Comparison of ENCODE assay signal across 8 mouse cellular contexts in genomic region chr5:114175596-114176171, GRCm38 (mm10). TPM values are rescaled to one million over a fixed set of nuclear protein-coding genes. Genes with fewer than 3 reads are reported as not detected.
DNase-seq lines count a peak whose midpoint lies in the region; ATAC-seq and TF ChIP-seq lines count a peak whose summit lies in the region.

No protein-coding gene starts in this region.

- no peak for TF ChIP-seq CTCF in ES-Bruce4 (IDR thresholded peaks at IDR 0.05; ENCODE audit: low read depth, low read length)
- peak; percentile 18; the same call in 1 of the 2 replicates for TF ChIP-seq CTCF in liver, embryonic 14.5 days (IDR thresholded peaks at IDR 0.05; ENCODE audit: low read depth)
- TF ChIP-seq CTCF in stomach, postnatal 0 days (IDR thresholded peaks at IDR 0.05; ENCODE audit: low read depth), result 0 out of 2 replicates have a peak, but pooled peaks have one; percentile 6

- H3K27me3 ChIP-seq in ES-Bruce4 (ENCODE audit: control insufficient read depth, insufficient read depth, low read length, poor library complexity, severe bottlenecking), result no peaks in the 10 kb centered on the region
- peaks cover 24% of the 10 kb centered on the region for H3K27me3 ChIP-seq in forebrain, embryonic 10.5 days (ENCODE audit: poor library complexity, severe bottlenecking)
- no peaks in the 10 kb centered on the region for H3K27me3 ChIP-seq in heart, embryonic 15.5 days
- H3K27me3 ChIP-seq in liver, embryonic 14.5 days (ENCODE audit: control insufficient read depth, insufficient read depth, low read length), result no peaks in the 10 kb centered on the region
- H3K27me3 ChIP-seq in neural tube, embryonic 11.5 days (ENCODE audit: control insufficient read depth, insufficient read depth, low read length), result no peaks in the 10 kb centered on the region
- H3K27me3 ChIP-seq in stomach, postnatal 0 days (ENCODE audit: control insufficient read depth, insufficient read depth, low read length), result no peaks in the 10 kb centered on the region

- peak overlapping the region; percentile 89 for H3K4me2 ChIP-seq in heart, embryonic 15.5 days
- peak overlapping the region; percentile 65 for H3K4me2 ChIP-seq in liver, embryonic 14.5 days (ENCODE audit: low read depth)
- H3K4me2 ChIP-seq in neural tube, embryonic 11.5 days (ENCODE audit: low read depth), result peak overlapping the region; percentile 78
- peak overlapping the region; percentile 82 for H3K4me2 ChIP-seq in stomach, postnatal 0 days (replicated peaks; ENCODE audit: low read depth)

- peak overlapping the region; percentile 75 for H3K4me3 ChIP-seq in ES-Bruce4 (ENCODE audit: low read depth, low read length)
- peak overlapping the region; percentile 66 for H3K4me3 ChIP-seq in forebrain, embryonic 10.5 days
- peak overlapping the region; percentile 64 for H3K4me3 ChIP-seq in heart, embryonic 15.5 days
- H3K4me3 ChIP-seq in liver, embryonic 14.5 days (ENCODE audit: insufficient read depth in 1 of 2, low read depth in 2 of 2, low read length in 2 of 2), result peak overlapping the region; percentile 45 to 51
- H3K4me3 ChIP-seq in neural tube, embryonic 11.5 days (ENCODE audit: low read depth, low read length), result peak overlapping the region; percentile 40
- peak overlapping the region; percentile 53 for H3K4me3 ChIP-seq in stomach, postnatal 0 days (ENCODE audit: low read depth, low read length)

- peak overlapping the region; percentile 45 for H3K9ac ChIP-seq in ES-Bruce4 (ENCODE audit: low read depth, poor library complexity, severe bottlenecking)
- H3K9ac ChIP-seq in heart, embryonic 15.5 days, result peak overlapping the region; percentile 66
- H3K9ac ChIP-seq in liver, embryonic 14.5 days (replicated peaks), result no peak overlapping the region
- H3K9ac ChIP-seq in neural tube, embryonic 11.5 days (ENCODE audit: low read length), result peak overlapping the region; percentile 32; the same call in 1 of the 2 replicates
- peak overlapping the region; percentile 67 for H3K9ac ChIP-seq in stomach, postnatal 0 days (ENCODE audit: low read length)

- TF ChIP-seq EP300 in ES-Bruce4 (IDR thresholded peaks at IDR 0.05; ENCODE audit: insufficient read depth, low read depth, low read length), result peak; percentile 25; the same call in 1 of the 2 replicates
- no peak for TF ChIP-seq EP300 in liver, embryonic 14.5 days (IDR thresholded peaks at IDR 0.05; ENCODE audit: low read depth)
- TF ChIP-seq EP300 in stomach, postnatal 0 days (optimal IDR thresholded peaks at IDR 0.05), result no peak

- peaks cover 8% of the 10 kb centered on the region for H3K4me1 ChIP-seq in ES-Bruce4 (ENCODE audit: control insufficient read depth, insufficient read depth, low read length)
- H3K4me1 ChIP-seq in forebrain, embryonic 10.5 days, result peaks cover 23% of the 10 kb centered on the region
- peaks cover 35% of the 10 kb centered on the region for H3K4me1 ChIP-seq in heart, embryonic 15.5 days (replicated peaks)
- H3K4me1 ChIP-seq in liver, embryonic 14.5 days (replicated peaks; ENCODE audit: control insufficient read depth in 2 of 2, insufficient read depth in 2 of 2, low read length in 1 of 2), result peaks cover 3% of the 10 kb centered on the region in 2 experiments; a peak in 2 of 4 replicates
- 0 out of 2 replicates have a peak, but pooled peaks cover 9% of the 10 kb centered on the region for H3K4me1 ChIP-seq in neural tube, embryonic 11.5 days (ENCODE audit: control insufficient read depth, insufficient read depth, low read length)
- H3K4me1 ChIP-seq in stomach, postnatal 0 days (replicated peaks; ENCODE audit: control insufficient read depth, insufficient read depth), result no peaks in the 10 kb centered on the region; the same call in 1 of the 2 replicates

- no peaks in the 10 kb centered on the region for H3K36me3 ChIP-seq in ES-Bruce4 (ENCODE audit: control insufficient read depth, insufficient read depth, low read length, poor library complexity, severe bottlenecking)
- no peaks in the 10 kb centered on the region for H3K36me3 ChIP-seq in forebrain, embryonic 10.5 days (replicated peaks)
- no peaks in the 10 kb centered on the region for H3K36me3 ChIP-seq in heart, embryonic 15.5 days
- no peaks in the 10 kb centered on the region for H3K36me3 ChIP-seq in liver, embryonic 14.5 days (replicated peaks; ENCODE audit: control insufficient read depth, insufficient read depth, low read depth)
- no peaks in the 10 kb centered on the region for H3K36me3 ChIP-seq in neural tube, embryonic 11.5 days (ENCODE audit: control insufficient read depth, insufficient read depth, low read length)
- no peaks in the 10 kb centered on the region for H3K36me3 ChIP-seq in stomach, postnatal 0 days (ENCODE audit: control insufficient read depth, insufficient read depth, low read length)

- TF ChIP-seq POLR2A in ES-Bruce4 (IDR thresholded peaks at IDR 0.05; ENCODE audit: insufficient read depth, low read length), result peak; percentile 49

- no peaks in the 10 kb centered on the region for H3K9me3 ChIP-seq in ES-Bruce4 (replicated peaks; ENCODE audit: control insufficient read depth, insufficient read depth, low read length, poor library complexity, severe bottlenecking)
- no peaks in the 10 kb centered on the region for H3K9me3 ChIP-seq in forebrain, embryonic 10.5 days
- H3K9me3 ChIP-seq in heart, embryonic 15.5 days (replicated peaks), result no peaks in the 10 kb centered on the region
- no peaks in the 10 kb centered on the region for H3K9me3 ChIP-seq in liver, embryonic 14.5 days (ENCODE audit: control insufficient read depth, low read length)
- H3K9me3 ChIP-seq in neural tube, embryonic 11.5 days (ENCODE audit: control insufficient read depth, low read length), result no peaks in the 10 kb centered on the region
- H3K9me3 ChIP-seq in stomach, postnatal 0 days (ENCODE audit: control insufficient read depth, low read length), result no peaks in the 10 kb centered on the region

- DNase-seq in c-Kit-positive CD71-positive TER-119-negative erythroid progenitor cells, embryonic 14.5 days (ENCODE audit: low read depth), result peak; percentile 89
- peak; percentile 97 for DNase-seq in forebrain, embryonic 10.5 days (ENCODE audit: extremely low spot score, low spot score)
- peak; percentile 98 for DNase-seq in kidney, postnatal 14 days
- peak; percentile 84 to 90 (median 86) for DNase-seq in liver, embryonic 14.5 days (ENCODE audit: low read depth in 3 of 3, low spot score in 3 of 3)
- peak; percentile 91 for DNase-seq in neural tube, embryonic 11.5 days (ENCODE audit: low spot score)
- peak; percentile 99 for DNase-seq in stomach, postnatal 0 days (ENCODE audit: low spot score)

- 0% methylated on average over 26 of the region's 26 CpGs for WGBS in forebrain, embryonic 10.5 days
- WGBS in heart, embryonic 15.5 days, result under 1% methylated on average over 26 of the region's 26 CpGs
- WGBS in liver, embryonic 14.5 days (ENCODE audit: insufficient replicate concordance), result under 1% methylated on average over 26 of the region's 26 CpGs
- WGBS in neural tube, embryonic 11.5 days, result under 1% methylated on average over 22 of the region's 26 CpGs
- 0% methylated on average over 26 of the region's 26 CpGs for WGBS in stomach, postnatal 0 days

- peak overlapping the region; percentile 71; the same call in 1 of the 2 replicates for H3K27ac ChIP-seq in ES-Bruce4 (ENCODE audit: insufficient read depth, low read length)
- H3K27ac ChIP-seq in forebrain, embryonic 10.5 days, result peak overlapping the region; percentile 70
- H3K27ac ChIP-seq in heart, embryonic 15.5 days, result peak overlapping the region; percentile 87
- no peak overlapping the region for H3K27ac ChIP-seq in liver, embryonic 14.5 days
- no peak overlapping the region for H3K27ac ChIP-seq in neural tube, embryonic 11.5 days (ENCODE audit: low read depth, low read length)
- H3K27ac ChIP-seq in stomach, postnatal 0 days (replicated peaks), result peak overlapping the region; percentile 81

- ATAC-seq in heart, embryonic 15.5 days (replicated peaks; ENCODE audit: insufficient number of reproducible peaks, insufficient read depth, low FRiP score, low read depth), result peak; percentile 98
- ATAC-seq in liver, embryonic 14.5 days (ENCODE audit: insufficient read depth), result peak; percentile 95
- peak; percentile 82 for ATAC-seq in neural tube, embryonic 11.5 days (ENCODE audit: insufficient read depth, low FRiP score, low TSS enrichment)
- peak; percentile 98 for ATAC-seq in stomach, postnatal 0 days (ENCODE audit: low FRiP score, low TSS enrichment)

RNA-seq across cellular contexts. Expression of gene Acacb, which starts 29.3 kb away (rescaled TPM):
- polyA plus RNA-seq in ES-Bruce4 (2011; ENCODE audit: insufficient read depth, insufficient read length, low read depth, missing spikeins), result 8.0 and 9.3 TPM in 2 replicates
- polyA plus RNA-seq in forebrain, embryonic 10.5 days (2016; fragmentation: Nextera tagmentation; extraction: Ambion mirVana), result 2.5 TPM in 2 replicates
- polyA plus RNA-seq in heart, embryonic 15.5 days (2015; fragmentation: Nextera tagmentation; extraction: Ambion mirVana), result 11.3 and 12.2 TPM in 2 replicates
- polyA plus RNA-seq in liver, embryonic 14.5 days (2012; rRNA removed), result 0.22 and 0.29 TPM in 2 replicates
- polyA plus RNA-seq in liver, embryonic 14.5 days (2014; fragmentation: Nextera tagmentation; extraction: Ambion mirVana), result 0.20 and 0.44 TPM in 2 replicates
- polyA plus RNA-seq in neural tube, embryonic 11.5 days (2014; fragmentation: Nextera tagmentation; extraction: Ambion mirVana), result 0.82 and 1.8 TPM in 2 replicates
- polyA plus RNA-seq in stomach, postnatal 0 days (2015; fragmentation: Nextera tagmentation; extraction: Ambion mirVana), result 1.3 and 1.4 TPM in 2 replicates

RNA-seq across cellular contexts. Expression of gene Ung, which starts 45.5 kb away (rescaled TPM):
- 85.6 and 89.8 TPM in 2 replicates for polyA plus RNA-seq in ES-Bruce4 (2011; ENCODE audit: insufficient read depth, insufficient read length, low read depth, missing spikeins)
- 88.2 and 88.6 TPM in 2 replicates for polyA plus RNA-seq in forebrain, embryonic 10.5 days (2016; fragmentation: Nextera tagmentation; extraction: Ambion mirVana)
- polyA plus RNA-seq in heart, embryonic 15.5 days (2015; fragmentation: Nextera tagmentation; extraction: Ambion mirVana), result 37.3 and 41.9 TPM in 2 replicates
- polyA plus RNA-seq in liver, embryonic 14.5 days (2012; rRNA removed), result 13.1 and 13.3 TPM in 2 replicates
- polyA plus RNA-seq in liver, embryonic 14.5 days (2014; fragmentation: Nextera tagmentation; extraction: Ambion mirVana), result 11.0 and 11.4 TPM in 2 replicates
- 26.6 and 28.0 TPM in 2 replicates for polyA plus RNA-seq in neural tube, embryonic 11.5 days (2014; fragmentation: Nextera tagmentation; extraction: Ambion mirVana)
- 15.1 and 16.2 TPM in 2 replicates for polyA plus RNA-seq in stomach, postnatal 0 days (2015; fragmentation: Nextera tagmentation; extraction: Ambion mirVana)

RNA-seq across cellular contexts. Expression of gene Alkbh2, which starts 47.7 kb away (rescaled TPM):
- 17.9 and 20.1 TPM in 2 replicates for polyA plus RNA-seq in ES-Bruce4 (2011; ENCODE audit: insufficient read depth, insufficient read length, low read depth, missing spikeins)
- 12.8 and 13.6 TPM in 2 replicates for polyA plus RNA-seq in forebrain, embryonic 10.5 days (2016; fragmentation: Nextera tagmentation; extraction: Ambion mirVana)
- polyA plus RNA-seq in heart, embryonic 15.5 days (2015; fragmentation: Nextera tagmentation; extraction: Ambion mirVana), result 7.8 and 7.9 TPM in 2 replicates
- polyA plus RNA-seq in liver, embryonic 14.5 days (2012; rRNA removed), result 3.3 and 3.9 TPM in 2 replicates
- polyA plus RNA-seq in liver, embryonic 14.5 days (2014; fragmentation: Nextera tagmentation; extraction: Ambion mirVana), result 4.5 and 5.7 TPM in 2 replicates
- 12.8 and 13.1 TPM in 2 replicates for polyA plus RNA-seq in neural tube, embryonic 11.5 days (2014; fragmentation: Nextera tagmentation; extraction: Ambion mirVana)
- 6.2 and 6.9 TPM in 2 replicates for polyA plus RNA-seq in stomach, postnatal 0 days (2015; fragmentation: Nextera tagmentation; extraction: Ambion mirVana)

Comparison
In these comparisons a context has a peak if more than half of its experiments do, and no peak if none do; other contexts are left out.
1. H3K27ac ChIP-seq: peak in ES-Bruce4 (single experiment), forebrain, embryonic 10.5 days (single experiment), heart, embryonic 15.5 days (single experiment) and stomach, postnatal 0 days (single experiment); none in liver, embryonic 14.5 days (single experiment) and neural tube, embryonic 11.5 days (single experiment).
2. Peak in every context shown above with its lines, with median percentiles within 50 percentile points of each other: H3K4me3 ChIP-seq, DNase-seq, ATAC-seq and H3K4me2 ChIP-seq.